Mouse (Mus musculus) myocyte (in vitro differentiated cells): ENCODE data around the gene Gm20388.

Experiments
- CEBPB ChIP-seq: IDR thresholded peaks from 2 replicates; pipeline ENCODE4 v1.6.1; 2011; ENCODE audit warnings: mild to moderate bottlenecking, moderate library complexity; ENCODE audit not compliant: poor library complexity, insufficient read depth, severe bottlenecking
- E2F4 ChIP-seq: IDR thresholded peaks from one replicate; pipeline ENCODE4 v1.6.1; 2011; ENCODE audit warnings: mild to moderate bottlenecking, control low read depth, moderate library complexity; ENCODE audit not compliant: insufficient read depth
- MAX ChIP-seq: IDR thresholded peaks from one replicate; pipeline ENCODE4 v1.6.1; 2011; ENCODE audit warnings: low read depth, mild to moderate bottlenecking, control low read depth
- MYOD1 ChIP-seq, 3 experiments: IDR thresholded peaks; one replicate each; pipeline ENCODE4 v1.6.1; 2011; ENCODE audit warnings: control low read depth in 2 of 3, low read depth in 2 of 3, mild to moderate bottlenecking in 2 of 3, moderate library complexity in 1 of 3; ENCODE audit not compliant: insufficient read length in 2 of 3, control insufficient read depth in 1 of 3
- MYOG ChIP-seq, 3 experiments: IDR thresholded peaks; one replicate each; pipeline ENCODE4 v1.6.1; 2011; ENCODE audit warnings: control low read depth in 2 of 3, low read depth in 2 of 3, mild to moderate bottlenecking in 2 of 3; ENCODE audit not compliant: insufficient read length in 2 of 3, control insufficient read depth in 1 of 3, insufficient read depth in 1 of 3
- POLR2A ChIP-seq: IDR thresholded peaks from one replicate; pipeline ENCODE4 v1.6.1; 2011; ENCODE audit warnings: low read depth, mild to moderate bottlenecking, control low read depth, moderate library complexity; ENCODE audit not compliant: insufficient read length
- POLR2AphosphoS2 ChIP-seq: IDR thresholded peaks from one replicate; pipeline ENCODE4 v1.6.1; 2011; ENCODE audit warnings: low read depth, control low read depth; ENCODE audit not compliant: insufficient read length
- REST ChIP-seq: IDR thresholded peaks from one replicate; pipeline ENCODE4 v1.6.1; 2011; ENCODE audit warnings: mild to moderate bottlenecking, control low read depth, moderate library complexity; ENCODE audit not compliant: insufficient read depth, insufficient read length
- SRF ChIP-seq: IDR thresholded peaks from one replicate; pipeline ENCODE4 v1.6.1; 2011; ENCODE audit warnings: low read depth; ENCODE audit not compliant: control insufficient read depth, insufficient read length
- TCF12 ChIP-seq: IDR thresholded peaks from one replicate; pipeline ENCODE4 v1.6.1; 2011; ENCODE audit warnings: mild to moderate bottlenecking, control low read depth; ENCODE audit not compliant: poor library complexity, insufficient read depth, severe bottlenecking
- TCF3 ChIP-seq: IDR thresholded peaks from one replicate; pipeline ENCODE4 v1.6.1; 2011; ENCODE audit warnings: low read depth, control low read depth; ENCODE audit not compliant: insufficient read length
- USF1 ChIP-seq: IDR thresholded peaks from one replicate; pipeline ENCODE4 v1.6.1; 2011; ENCODE audit warnings: low read depth, mild to moderate bottlenecking, control low read depth, moderate library complexity

DNA sequence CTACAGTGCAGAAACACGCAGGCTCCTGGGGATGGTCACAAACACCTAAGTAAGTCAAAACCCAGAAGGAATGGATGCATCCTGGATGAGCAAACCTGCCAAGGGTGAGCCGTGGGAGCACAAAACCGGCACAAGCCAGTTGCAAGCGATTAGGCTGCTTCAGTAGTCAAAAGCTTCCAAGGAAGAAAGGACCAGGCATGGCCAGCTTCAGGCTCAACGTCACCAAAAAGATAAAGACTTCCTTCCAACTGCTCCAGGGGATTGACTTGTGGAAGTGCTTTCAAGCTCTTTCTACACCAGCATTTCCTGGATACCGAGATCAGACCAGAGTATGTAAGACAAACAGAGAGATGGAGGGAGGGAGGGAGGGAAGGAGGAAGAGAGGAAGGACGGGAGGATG lies 1474.9 kb downstream of the Gm20388 start:
- TF ChIP-seq POLR2A (no peak), E2F4 (no peak), CEBPB (no peak), USF1 (no peak), TCF12 (no peak), MAX (no peak), POLR2AphosphoS2 (no peak), MYOG (IDR thresholded peaks at IDR 0.05; ENCODE audit: control insufficient read depth in 1 of 3, insufficient read depth in 1 of 3, insufficient read length in 2 of 3, low read depth in 2 of 3) (no peak), TCF3 (no peak), MYOD1 (IDR thresholded peaks at IDR 0.05; ENCODE audit: control insufficient read depth in 1 of 3, insufficient read length in 2 of 3, low read depth in 2 of 3) (no peak), REST (no peak), SRF (no peak)
